Mouse (Mus musculus) brown adipose tissue, adult 24 weeks (tissue): Measurements from ENCODE around the gene Supt3. TPM values are rescaled to one million over a fixed set of nuclear protein-coding genes. Genes with fewer than 3 reads are reported as not detected.

ENCODE experiments used
- H3K27ac ChIP-seq: fragments of 200-500 bp; replicated peaks from 2 replicates; pipeline ENCODE4 v1.5.1; 2012; ENCODE audit warnings: low read depth, mild to moderate bottlenecking, low read length
- H3K4me1 ChIP-seq: fragments of 200-500 bp; 2 replicates; pipeline ENCODE4 v1.6.1; 2012; ENCODE audit warnings: low read length, mixed read lengths; ENCODE audit not compliant: control insufficient read depth, insufficient read depth, insufficient read length
- H3K4me3 ChIP-seq: fragments of 200-500 bp; 2 replicates; pipeline ENCODE4 v1.5.1; 2012; ENCODE audit warnings: low read depth, mild to moderate bottlenecking, low read length, moderate library complexity; ENCODE audit not compliant: insufficient read depth
- polyA plus RNA-seq: library from polyadenylated mRNA; stranded (reverse); fragments of >200 nt; gene quantifications from 2 replicates; pipeline ENCODE4 v1.2.4, GENCODE M21; 2012; ENCODE audit not compliant: missing spikeins, insufficient read depth, insufficient read length

The Supt3 gene
- polyA plus RNA-seq, 1 experiment = 24.0 TPM

- Histone ChIP-seq H3K4me1 (no peaks in the 10 kb centered on the region), H3K27ac (no peak overlapping the region), H3K4me3 (no peak overlapping the region)
These were observed 367.7 kb downstream of the Supt3 start for GRCm38 (mm10) chr17:45144656-45145055.

- no peak overlapping the region for H3K27ac ChIP-seq
- H3K4me3 ChIP-seq = no peak overlapping the region
- H3K4me1 ChIP-seq = no peaks in the 10 kb centered on the region
These were observed 374.5 kb downstream of the Supt3 start for GRCm38 (mm10) chr17:45151312-45151929.

GRCm38 (mm10) chr17:45153721-45154120, 376.8 kb downstream of the Supt3 start:
- Histone ChIP-seq H3K4me1 (no peaks in the 10 kb centered on the region), H3K27ac (no peak overlapping the region), H3K4me3 (no peak overlapping the region)

DNA sequence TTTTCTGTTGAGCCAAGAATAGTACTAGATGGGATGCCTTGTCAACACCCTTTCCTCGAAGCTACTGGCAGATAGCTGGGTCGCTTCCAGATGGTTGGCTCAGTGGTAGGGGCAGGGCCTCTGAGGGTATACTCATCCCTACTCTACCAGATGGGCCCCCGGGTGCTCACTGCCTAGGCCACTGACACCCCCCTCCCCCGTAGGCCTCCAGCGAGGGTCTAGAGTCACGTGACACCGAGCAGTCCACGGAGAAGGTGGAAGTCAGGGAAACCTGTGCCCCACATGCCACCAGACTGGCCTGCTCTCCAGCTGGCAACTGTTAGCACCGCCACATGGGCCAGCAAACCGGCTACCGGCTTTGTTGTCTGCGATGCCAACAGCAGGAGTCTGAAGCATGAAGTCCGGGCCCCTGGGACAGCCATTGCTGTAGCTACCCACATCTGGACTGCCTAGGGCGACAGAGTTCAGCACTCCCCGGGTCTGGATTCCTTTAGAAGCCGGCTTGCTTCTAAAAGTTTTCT, 381.3 kb downstream of the Supt3 start:
- Histone ChIP-seq H3K4me1 (no peaks in the 10 kb centered on the region; the same call in 1 of the 2 replicates), H3K27ac (no peak overlapping the region), H3K4me3 (no peak overlapping the region)

- no peak overlapping the region for H3K27ac ChIP-seq
- H3K4me1 ChIP-seq = no peaks in the 10 kb centered on the region; the same call in 1 of the 2 replicates
- no peak overlapping the region for H3K4me3 ChIP-seq
These were observed 383.7 kb downstream of the Supt3 start for GRCm38 (mm10) chr17:45160651-45161050.

GRCm38 (mm10) chr17:45165741-45166140, 388.8 kb downstream of the Supt3 start:
- Histone ChIP-seq H3K4me3 (no peak overlapping the region), H3K27ac (no peak overlapping the region), H3K4me1 (no peaks in the 10 kb centered on the region; the same call in 1 of the 2 replicates)

Other genes starting within 250 kb of the Supt3 start
- gene Runx2, start 37.6 kb downstream of the Supt3 start, polyA plus RNA-seq = not detected in 2 replicates